Mouse (Mus musculus) adrenal gland, postnatal 25 days (tissue): Measurements from ENCODE around the gene Sec23a. TPM values are rescaled to one million over a fixed set of nuclear protein-coding genes. Genes with fewer than 3 reads are reported as not detected.
A peak's percentile ranks its signal among the peaks of the same experiment; 100 is the strongest.
"Not testable (repeated sequence)": the region's sequence is repeated elsewhere in the genome, so short reads cannot be mapped to it uniquely, and the experiment has no call there.

Experiments
- DNase-seq: peaks from one replicate; pipeline ENCODE4 v3.0.0; 2021; ENCODE audit warnings: mixed read lengths
- total RNA-seq: library from RNA; stranded (reverse); gene quantifications from 2 replicates; pipeline ENCODE4 v1.2.3, GENCODE M21; 2021

Gene Sec23a
- total RNA-seq, 1 experiment from 2014 or later: 50.2 TPM

GRCm38 (mm10) chr12:58981178-58981661, 30.6 kb downstream of the Sec23a start:
- not testable (repeated sequence) for DNase-seq

DNA sequence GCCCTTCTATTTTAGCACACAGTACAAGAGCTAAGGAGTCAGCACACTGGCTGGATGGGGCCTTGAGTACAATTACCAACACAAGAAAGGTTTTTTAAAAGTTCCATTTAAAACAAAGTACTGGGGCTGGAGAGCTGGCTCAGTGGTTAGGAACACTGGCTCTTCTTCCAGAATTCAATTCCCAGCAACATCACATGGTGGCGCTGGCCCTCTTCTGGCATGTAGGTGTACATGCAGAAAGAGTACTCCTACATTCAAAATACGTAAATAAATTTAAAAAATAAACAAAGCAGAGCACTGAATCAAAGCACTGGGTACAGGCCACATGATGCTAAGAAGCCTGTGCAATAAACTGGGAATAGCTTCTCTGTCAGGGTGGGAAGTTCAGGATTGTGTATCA, 34.9 kb downstream of the Sec23a start:
- peak; percentile 11 for DNase-seq

DNA sequence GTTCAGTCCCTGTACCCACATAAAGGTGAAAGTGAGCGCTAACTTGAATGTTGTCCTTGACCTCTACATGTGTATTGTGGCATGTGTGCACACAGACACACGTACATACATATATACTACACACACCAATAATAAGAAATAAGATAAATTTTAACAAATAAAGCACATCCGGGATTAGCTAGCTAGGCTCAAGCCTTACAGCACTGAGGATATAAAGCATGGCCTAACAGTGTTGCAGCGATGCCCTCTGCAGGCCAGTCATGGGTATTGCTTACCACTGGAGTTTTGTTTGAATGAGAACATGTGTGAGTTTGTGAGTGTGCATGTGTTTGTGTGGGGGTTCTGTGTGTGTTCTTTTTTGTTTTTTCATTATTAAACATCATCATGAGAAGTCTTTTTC, 47.2 kb downstream of the Sec23a start:
- DNase-seq: no peak

GRCm38 (mm10) chr12:58960844-58961243, 51.0 kb downstream of the Sec23a start:
- no peak for DNase-seq

DNA sequence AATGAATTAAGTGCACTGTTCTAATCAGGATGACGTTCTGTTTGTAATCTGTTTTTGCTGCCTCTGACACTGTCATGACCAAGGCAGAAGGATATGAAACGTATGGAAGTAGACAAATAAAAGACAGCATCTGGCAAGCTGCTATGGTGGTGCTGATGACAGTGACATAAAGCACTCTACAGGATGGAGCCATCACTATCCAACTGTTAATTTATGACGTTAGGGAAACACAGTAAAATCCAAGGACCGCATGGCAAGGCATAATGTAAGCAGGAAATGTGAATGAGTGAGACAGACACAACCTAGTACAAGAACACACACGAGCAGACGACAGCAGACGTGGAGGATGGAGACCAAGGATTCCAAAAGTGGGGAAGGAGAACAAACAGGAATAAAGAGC, 55.2 kb downstream of the Sec23a start:
- no peak for DNase-seq

GRCm38 (mm10) chr12:58956162-58956561, 55.7 kb downstream of the Sec23a start:
- DNase-seq: no peak

- DNase-seq: no peak
Observed at GRCm38 (mm10) chr12:58947879-58948278, 63.9 kb downstream of the Sec23a start.

GRCm38 (mm10) chr12:58947231-58947630, 64.6 kb downstream of the Sec23a start:
- DNase-seq: peak; percentile 50

DNA sequence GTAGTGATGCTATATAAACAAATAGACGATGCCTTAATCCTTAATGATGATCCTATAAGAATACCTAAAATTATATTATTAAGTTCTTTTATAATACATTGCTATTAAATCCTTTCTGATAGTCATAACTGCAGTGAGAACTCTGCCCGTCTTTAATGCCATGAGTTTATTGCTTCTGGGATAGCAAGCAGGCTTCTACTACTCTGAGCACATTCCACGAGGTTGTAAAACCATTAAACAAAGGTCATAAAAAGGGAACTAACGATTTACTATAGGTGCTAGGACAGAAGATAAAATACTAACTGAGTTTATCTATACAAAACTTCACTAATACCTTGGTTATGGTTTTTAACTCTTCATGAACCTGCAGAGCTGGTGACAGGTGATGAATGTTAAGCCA, 69.3 kb downstream of the Sec23a start:
- no peak for DNase-seq

DNA sequence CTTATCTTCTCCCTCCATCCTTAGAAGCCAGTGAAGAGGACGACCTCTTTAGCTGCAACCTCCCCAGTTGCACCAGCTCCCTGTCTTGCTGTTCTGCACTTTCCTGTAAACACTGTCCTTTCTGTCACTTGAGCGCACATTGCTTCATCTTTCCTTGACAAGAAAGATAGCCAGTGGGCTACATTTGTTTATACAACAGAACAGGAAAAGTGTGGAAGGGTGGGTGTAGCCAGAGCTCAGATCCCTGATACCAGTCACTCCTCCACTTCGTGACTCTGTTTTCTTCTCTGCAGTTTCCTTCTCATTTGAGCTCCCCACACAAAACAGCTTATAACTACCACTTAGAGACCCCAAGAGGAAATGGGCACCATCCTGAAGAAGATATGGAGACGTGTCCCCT, 77.2 kb downstream of the Sec23a start:
- DNase-seq: no peak

DNA sequence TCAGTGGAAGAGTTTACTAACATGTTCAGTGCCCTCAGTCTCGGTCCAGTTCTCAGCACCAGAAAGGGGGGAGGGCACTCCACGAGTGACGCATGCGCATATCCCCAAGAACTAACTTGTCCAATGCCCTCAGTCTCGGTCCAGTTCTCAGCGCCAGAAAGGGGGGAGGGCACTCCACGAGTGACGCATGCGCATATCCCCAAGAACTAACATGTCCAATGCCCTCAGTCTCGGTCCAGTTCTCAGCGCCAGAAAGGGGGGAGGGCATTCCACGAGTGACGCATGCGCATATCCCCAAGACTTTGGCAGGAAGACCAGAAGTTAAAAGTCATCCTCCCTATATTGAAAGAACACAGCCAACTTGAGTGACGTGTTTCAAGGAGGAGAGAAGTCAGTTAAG, 86.8 kb downstream of the Sec23a start:
- no peak for DNase-seq

DNA sequence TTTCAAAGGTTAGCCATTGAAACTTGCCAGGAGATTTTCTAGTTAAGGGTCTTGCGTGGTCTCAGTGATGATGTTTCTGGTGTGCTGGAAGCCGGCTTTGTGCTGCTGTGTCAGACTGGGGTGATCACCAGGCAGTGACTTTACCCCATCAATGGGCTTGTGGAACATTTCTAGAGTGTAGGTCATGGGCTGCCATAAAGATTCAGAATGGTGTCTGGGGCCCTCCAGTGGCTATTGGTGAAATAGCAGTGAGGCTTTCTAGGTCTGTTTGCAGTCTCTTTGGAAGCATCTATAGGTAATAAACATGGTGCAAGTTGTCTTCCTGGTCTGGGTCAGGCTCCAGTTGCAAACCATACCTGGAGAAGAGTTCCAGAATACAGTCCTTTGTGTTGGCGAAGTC, 87.8 kb downstream of the Sec23a start:
- peak; percentile 21 for DNase-seq

GRCm38 (mm10) chr12:58920775-58921174, 91.0 kb downstream of the Sec23a start:
- no peak for DNase-seq

DNA sequence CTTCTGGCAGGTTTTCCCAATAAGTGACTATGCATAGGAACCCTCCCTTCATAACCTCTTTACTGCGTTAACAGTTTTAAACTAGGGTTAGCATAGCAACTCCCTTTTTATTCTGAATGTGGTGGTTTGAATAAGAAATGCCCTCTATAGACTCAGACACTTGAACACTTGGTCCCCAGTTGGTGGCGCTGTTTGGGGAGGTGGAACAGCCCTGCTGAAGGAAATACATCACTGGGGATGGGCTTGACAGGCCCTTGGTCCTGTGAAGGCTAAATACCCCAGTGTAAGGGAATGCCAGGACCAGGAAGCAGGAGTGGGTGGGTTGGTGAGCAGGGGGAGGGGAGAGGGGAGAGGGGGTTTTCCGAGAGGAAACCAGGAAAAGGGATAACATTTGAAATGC, 92.3 kb downstream of the Sec23a start:
- no peak for DNase-seq

DNA sequence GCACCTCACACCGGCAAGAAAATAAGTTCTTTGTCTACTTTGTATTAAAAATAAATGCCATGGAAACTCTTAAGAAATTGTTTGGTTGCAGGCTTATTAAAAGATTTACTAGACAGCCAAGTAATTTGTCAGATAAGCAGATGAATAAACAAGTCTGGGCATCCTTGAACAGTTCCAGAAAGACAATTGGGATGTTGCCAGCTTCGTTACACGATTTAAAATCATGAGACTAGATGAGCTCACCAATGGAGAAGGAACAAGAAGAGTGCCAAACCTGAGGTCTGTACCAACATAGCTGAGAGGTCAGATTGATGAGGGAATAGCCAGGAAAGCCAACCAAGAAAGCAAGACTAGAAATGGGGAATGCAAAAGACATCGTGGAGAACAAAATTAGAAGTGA, 102.0 kb downstream of the Sec23a start:
- DNase-seq: no peak

Other genes with a start within 250 kb of the Sec23a start
- 10.6 and 15.7 TPM in 2 replicates for gene Gemin2, start 1.4 kb upstream of the Sec23a start, total RNA-seq
- gene Trappc6b, start 49.5 kb upstream of the Sec23a start, total RNA-seq: 85.8 and 96.1 TPM in 2 replicates
- 56.2 and 56.3 TPM in 2 replicates for gene Pnn, start 54.9 kb upstream of the Sec23a start, total RNA-seq
- gene Mia2, start 83.8 kb upstream of the Sec23a start, total RNA-seq: 165 and 173 TPM in 2 replicates
- gene Fbxo33, start 207.7 kb upstream of the Sec23a start, total RNA-seq: 29.2 and 43.3 TPM in 2 replicates